Mouse (Mus musculus) hindbrain, embryonic 10.5 days (tissue): ENCODE results near the gene Pik3ca. TPM values are rescaled to one million over a fixed set of nuclear protein-coding genes. Genes with fewer than 3 reads are reported as not detected.

Source experiments
- polyA plus RNA-seq: library from polyadenylated mRNA; unstranded; fragments of >200 nt; fragmentation: Nextera tagmentation; extraction: Ambion mirVana; gene quantifications from 2 replicates; pipeline ENCODE4 v1.2.1, GENCODE M21; 2016

The Pik3ca gene
- polyA plus RNA-seq, 1 experiment from 2014 or later: 7.4 TPM

Other genes starting within 250 kb of the Pik3ca start
- 6.6 and 7.8 TPM in 2 replicates for gene Zmat3, start 31.7 kb upstream of the Pik3ca start, polyA plus RNA-seq
- not detected in 2 replicates for gene Kcnmb3, start 94.6 kb downstream of the Pik3ca start, polyA plus RNA-seq
- gene Zfp639, start 112.6 kb downstream of the Pik3ca start, polyA plus RNA-seq: 37.8 and 42.6 TPM in 2 replicates
- gene Mfn1, start 131.8 kb downstream of the Pik3ca start, polyA plus RNA-seq: 24.8 and 24.9 TPM in 2 replicates
- gene Gnb4, start 218.9 kb downstream of the Pik3ca start, polyA plus RNA-seq: 46.1 and 49.3 TPM in 2 replicates